Mouse (Mus musculus) midbrain, embryonic 11.5 days (tissue): ENCODE results near the gene Avpr2. TPM values are rescaled to one million over a fixed set of nuclear protein-coding genes. Genes with fewer than 3 reads are reported as not detected.

Experiments used
- ATAC-seq: fragments of 200-750 bp; cut with Nextera tagmentation; 2 replicates; pipeline ENCODE4 v1.8.0; 2017; ENCODE audit warnings: moderate TSS enrichment, moderate library complexity; ENCODE audit not compliant: low FRiP score
- DNase-seq: peaks from one replicate; pipeline ENCODE4 v3.0.0; 2015; ENCODE audit warnings: low spot score; ENCODE audit errors: missing footprints
- H3K27ac ChIP-seq: fragments of 300-500 bp; sonication (generic); 2 replicates; pipeline ENCODE4 v1.5.1; 2014; ENCODE audit warnings: low read depth, low read length
- H3K27me3 ChIP-seq: fragments of 300-500 bp; sonication (generic); 2 replicates; pipeline ENCODE4 v1.6.1; 2014; ENCODE audit warnings: mild to moderate bottlenecking, low read length, moderate library complexity, mixed read lengths; ENCODE audit not compliant: control insufficient read depth, insufficient read depth
- H3K36me3 ChIP-seq: fragments of 300-500 bp; sonication (generic); 2 replicates; pipeline ENCODE4 v1.6.1; 2014; ENCODE audit warnings: mild to moderate bottlenecking, low read length, moderate library complexity, mixed read lengths; ENCODE audit not compliant: control insufficient read depth, insufficient read depth
- H3K4me1 ChIP-seq: fragments of 300-500 bp; sonication (generic); 2 replicates; pipeline ENCODE4 v1.6.1; 2014; ENCODE audit warnings: low read length; ENCODE audit not compliant: control insufficient read depth, insufficient read depth
- H3K4me2 ChIP-seq: fragments of 300-500 bp; sonication (generic); 2 replicates; pipeline ENCODE4 v1.6.1; 2014; ENCODE audit warnings: mild to moderate bottlenecking, moderate library complexity
- H3K4me3 ChIP-seq: fragments of 300-500 bp; sonication (generic); 2 replicates; pipeline ENCODE4 v1.5.1; 2014; ENCODE audit warnings: low read depth, low read length
- H3K9ac ChIP-seq: fragments of 300-500 bp; sonication (generic); 2 replicates; pipeline ENCODE4 v1.6.1; 2014; ENCODE audit warnings: low read length
- H3K9me3 ChIP-seq: fragments of 300-500 bp; sonication (generic); 2 replicates; pipeline ENCODE4 v1.6.1; 2016; ENCODE audit warnings: low read length; ENCODE audit not compliant: control insufficient read depth
- WGBS: fragments of 180-500 bp; shearing (Covaris S2); extraction: QIAGEN DNeasy Blood & Tissue Kit; methylation state at CpG from one replicate; pipeline ENCODE4 v1.1.7; 2014; 5-methylcytosine and 5-hydroxymethylcytosine counted together
- polyA plus RNA-seq: library from polyadenylated mRNA; unstranded; fragments of >200 nt; fragmentation: Nextera tagmentation; extraction: Ambion mirVana; gene quantifications from 2 replicates; pipeline ENCODE4 v1.2.1, GENCODE M21; 2014

The Avpr2 gene
- not detected in 2 replicates for polyA plus RNA-seq

GRCm38 (mm10) chrX:73891551-73892152 lies at the start of gene Avpr2:
Gene Avpr2, plus strand, starts transcription at chrX:73892102.
- no peak within 1 kb of the TSS for H3K27ac ChIP-seq
- H3K36me3 ChIP-seq = no peaks in the 10 kb centered on the region
- no peak within 1 kb of the TSS for H3K4me3 ChIP-seq
- H3K27me3 ChIP-seq = no peaks in the 10 kb centered on the region
- no peak within 1 kb of the TSS for H3K9ac ChIP-seq
- no peak within 1 kb of the TSS for H3K4me2 ChIP-seq
- no peaks in the 10 kb centered on the region for H3K9me3 ChIP-seq
- DNase-seq = no peak
- no peaks in the 10 kb centered on the region for H3K4me1 ChIP-seq
- WGBS = 74% methylated on average over 3 of the region's 6 CpGs
- ATAC-seq = no peak

DNA sequence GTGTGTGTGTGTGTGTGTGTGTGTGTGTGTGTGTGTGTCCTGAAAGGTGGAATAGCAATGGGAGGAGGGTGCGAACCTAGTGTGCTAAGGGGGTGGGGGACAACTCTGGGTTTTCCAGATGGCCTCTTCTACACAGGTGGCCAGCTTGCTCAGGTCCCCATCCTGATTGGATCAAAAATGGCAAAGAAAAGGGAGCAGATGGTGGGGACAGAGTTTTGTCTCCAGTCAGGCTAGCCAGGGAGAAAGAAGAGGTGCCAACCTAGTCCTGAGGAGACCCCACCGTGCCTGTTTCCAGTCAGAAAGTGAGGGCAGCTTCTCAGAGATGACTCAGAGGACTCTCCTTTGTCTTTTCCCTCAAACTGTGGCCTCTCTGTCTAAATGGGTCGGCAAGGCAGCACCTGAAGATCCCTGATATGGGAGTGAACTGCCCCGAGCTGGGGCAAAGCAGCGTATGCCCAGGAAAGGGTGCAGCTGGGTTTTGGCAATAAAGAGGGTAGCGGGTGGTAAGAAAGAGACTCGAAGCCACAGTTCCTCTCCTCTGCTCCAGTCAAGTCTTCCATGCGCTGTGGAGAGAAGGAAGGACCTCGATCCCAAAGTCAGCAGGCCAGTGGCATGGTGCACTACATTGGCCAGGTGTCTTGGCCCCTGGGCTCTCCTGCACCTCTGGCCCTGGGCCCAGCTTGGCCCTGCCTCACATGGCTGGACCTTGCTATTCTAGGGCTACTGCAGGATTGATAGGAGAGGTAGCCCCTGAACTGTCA lies 37.4 kb upstream of the Avpr2 start:
- no peak for DNase-seq

DNA sequence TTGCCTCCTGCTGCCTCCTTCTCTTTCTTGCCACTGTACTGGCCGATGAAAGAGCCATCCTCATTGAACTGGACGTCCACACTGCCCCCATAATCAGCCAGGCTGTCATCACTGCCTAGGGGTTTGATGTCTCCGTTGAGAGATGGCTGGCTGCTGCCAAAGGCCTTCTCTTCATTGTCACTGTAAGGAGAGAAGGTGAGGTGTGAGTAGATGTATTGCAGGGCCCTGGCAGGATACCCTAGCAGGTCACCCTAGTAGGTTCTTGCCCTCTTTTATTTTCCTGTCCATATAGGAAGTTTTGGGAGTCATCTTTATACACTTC lies 36.9 kb upstream of the Avpr2 start:
- H3K4me3 ChIP-seq = no peak overlapping the region
- H3K36me3 ChIP-seq = no peaks in the 10 kb centered on the region
- no peaks in the 10 kb centered on the region for H3K4me1 ChIP-seq
- H3K9me3 ChIP-seq = no peaks in the 10 kb centered on the region
- ATAC-seq (no peak), DNase-seq (no peak)
- no peaks in the 10 kb centered on the region for H3K27me3 ChIP-seq
- 68% methylated on average over 3 of the region's 3 CpGs for WGBS
- no peak overlapping the region for H3K9ac ChIP-seq
- H3K27ac ChIP-seq = no peak overlapping the region
- no peak overlapping the region for H3K4me2 ChIP-seq

More for the DNA sequence above, 37.4 kb upstream of the Avpr2 start:
- no peak for ATAC-seq
- Histone ChIP-seq H3K9ac (no peak overlapping the region), H3K4me1 (no peaks in the 10 kb centered on the region), H3K4me2 (no peak overlapping the region), H3K27ac (no peak overlapping the region), H3K9me3 (no peaks in the 10 kb centered on the region), H3K36me3 (no peaks in the 10 kb centered on the region), H3K27me3 (no peaks in the 10 kb centered on the region), H3K4me3 (no peak overlapping the region)
- WGBS = 87% methylated on average over 9 of the region's 9 CpGs

DNA sequence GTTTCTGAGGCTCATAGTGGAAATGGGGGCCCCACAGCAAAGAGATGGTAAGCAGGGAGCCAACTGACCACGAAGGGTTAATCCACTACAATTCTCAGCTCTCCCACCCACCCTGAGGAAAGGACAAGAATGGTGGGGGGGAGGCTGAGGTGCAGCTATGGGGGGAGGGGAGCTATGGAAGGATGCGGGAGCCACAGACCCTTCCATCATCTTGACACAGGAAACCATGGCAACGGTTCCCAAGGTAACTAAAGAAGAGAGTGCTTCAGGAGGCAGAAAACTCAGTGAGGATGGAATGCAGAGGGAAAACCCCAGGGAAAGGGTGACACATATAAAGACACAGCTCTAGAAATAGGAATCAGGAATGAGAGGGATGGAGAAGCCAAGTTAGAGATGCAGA lies 27.2 kb upstream of the Avpr2 start:
- Histone ChIP-seq H3K36me3 (no peaks in the 10 kb centered on the region), H3K27me3 (no peaks in the 10 kb centered on the region), H3K4me3 (no peak overlapping the region), H3K4me2 (no peak overlapping the region), H3K9ac (no peak overlapping the region), H3K27ac (no peak overlapping the region), H3K9me3 (no peaks in the 10 kb centered on the region), H3K4me1 (peaks cover 9% of the 10 kb centered on the region)
- DNase-seq (peak; percentile 85), ATAC-seq (peak; percentile 84)
- WGBS = 47% methylated on average over 3 of the region's 3 CpGs

- Histone ChIP-seq H3K4me3 (no peak overlapping the region), H3K9ac (no peak overlapping the region), H3K4me1 (peaks cover 9% of the 10 kb centered on the region), H3K27me3 (no peaks in the 10 kb centered on the region), H3K36me3 (no peaks in the 10 kb centered on the region), H3K27ac (peak overlapping the region; percentile 22; the same call in 1 of the 2 replicates), H3K4me2 (no peak overlapping the region), H3K9me3 (no peaks in the 10 kb centered on the region)
- WGBS = 26% methylated on average over 3 of the region's 3 CpGs
- ATAC-seq (0 out of 2 replicates have a peak, but pooled peaks have one; percentile 22), DNase-seq (no peak)
Observed at GRCm38 (mm10) chrX:73867256-73867655, 24.6 kb upstream of the Avpr2 start.

DNA sequence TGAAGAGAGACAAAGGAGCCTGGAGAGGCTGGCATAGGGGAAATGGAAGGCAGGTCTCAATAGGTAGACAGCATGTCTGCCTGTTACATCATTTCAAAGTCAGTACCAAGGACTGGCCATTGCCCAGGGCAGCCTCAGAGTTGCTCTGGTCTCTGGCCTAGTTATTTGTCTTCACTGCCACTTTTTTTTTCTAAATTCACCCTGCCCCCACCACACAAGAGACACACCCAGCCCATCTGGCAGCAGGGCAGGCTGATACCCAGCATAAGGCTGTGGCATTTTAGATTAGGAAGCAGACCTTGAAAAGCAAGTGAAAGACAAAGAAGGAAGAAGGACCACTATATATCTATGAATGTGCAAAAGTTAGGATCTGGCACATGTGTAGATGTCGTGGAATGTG lies 24.1 kb upstream of the Avpr2 start:
- Histone ChIP-seq H3K4me2 (no peak overlapping the region), H3K36me3 (no peaks in the 10 kb centered on the region), H3K4me1 (peaks cover 9% of the 10 kb centered on the region), H3K4me3 (no peak overlapping the region), H3K27ac (peak overlapping the region; percentile 22; the same call in 1 of the 2 replicates), H3K27me3 (no peaks in the 10 kb centered on the region), H3K9me3 (no peaks in the 10 kb centered on the region), H3K9ac (no peak overlapping the region)
- WGBS = 80% methylated on average over 1 of the region's 1 CpGs
- no peak for ATAC-seq
- DNase-seq = no peak

DNA sequence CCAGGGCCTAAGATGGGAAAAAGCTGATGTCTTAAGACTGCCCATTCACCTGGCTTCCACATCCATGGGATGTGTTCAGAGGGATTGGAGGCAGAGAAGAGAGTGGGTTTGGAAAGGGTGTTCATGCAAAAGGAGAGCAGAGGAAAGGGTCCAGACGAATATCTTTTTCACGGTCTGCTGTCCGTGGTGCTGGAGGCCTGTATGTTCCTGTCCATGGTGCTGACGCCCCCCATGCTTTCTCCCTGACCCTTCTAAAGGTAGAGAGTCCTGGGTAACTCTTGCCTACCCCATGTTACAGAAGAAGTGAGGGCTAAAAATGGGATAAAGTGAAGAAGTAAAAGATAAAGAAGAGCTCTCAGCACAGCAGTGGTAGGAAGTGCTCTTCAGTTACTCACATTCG lies 22.6 kb upstream of the Avpr2 start:
- Histone ChIP-seq H3K4me3 (no peak overlapping the region), H3K36me3 (no peaks in the 10 kb centered on the region), H3K27me3 (no peaks in the 10 kb centered on the region), H3K9me3 (no peaks in the 10 kb centered on the region), H3K4me1 (peaks cover 9% of the 10 kb centered on the region), H3K9ac (no peak overlapping the region), H3K27ac (no peak overlapping the region), H3K4me2 (no peak overlapping the region)
- ATAC-seq (no peak), DNase-seq (peak; percentile 87)
- 12% methylated on average over 5 of the region's 5 CpGs for WGBS

GRCm38 (mm10) chrX:73871474-73871873 lies 20.4 kb upstream of the Avpr2 start:
- no peaks in the 10 kb centered on the region for H3K36me3 ChIP-seq
- no peaks in the 10 kb centered on the region for H3K9me3 ChIP-seq
- no peak overlapping the region for H3K4me2 ChIP-seq
- no peaks in the 10 kb centered on the region for H3K27me3 ChIP-seq
- H3K4me1 ChIP-seq = 0 out of 2 replicates have a peak, but pooled peaks cover 3% of the 10 kb centered on the region
- H3K27ac ChIP-seq = no peak overlapping the region
- H3K4me3 ChIP-seq = no peak overlapping the region
- DNase-seq (no peak), ATAC-seq (no peak)
- H3K9ac ChIP-seq = no peak overlapping the region

DNA sequence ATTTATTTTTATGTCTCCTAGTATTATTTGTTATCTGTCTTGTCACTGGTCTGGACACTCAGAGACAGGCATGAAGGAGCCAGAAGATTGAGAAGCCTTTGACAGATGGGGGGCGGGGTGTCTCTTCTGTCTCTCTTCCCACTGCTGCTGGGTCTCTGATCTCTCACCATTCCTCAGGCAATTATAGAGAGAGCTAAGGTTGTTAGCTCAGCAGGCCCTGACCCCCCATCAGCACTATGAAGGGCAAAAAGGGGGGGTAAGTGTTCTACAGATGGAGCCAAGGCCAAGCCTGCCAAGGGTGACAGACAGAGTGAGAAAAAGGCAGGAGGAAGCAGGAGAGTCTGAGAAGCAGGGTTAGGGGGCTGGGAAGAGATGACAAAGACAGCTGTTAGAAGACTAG lies 19.9 kb upstream of the Avpr2 start:
- H3K27ac ChIP-seq = no peak overlapping the region
- no peak overlapping the region for H3K9ac ChIP-seq
- H3K4me1 ChIP-seq = 0 out of 2 replicates have a peak, but pooled peaks cover 3% of the 10 kb centered on the region
- no peaks in the 10 kb centered on the region for H3K27me3 ChIP-seq
- no peak overlapping the region for H3K4me3 ChIP-seq
- 71% methylated on average over 1 of the region's 1 CpGs for WGBS
- H3K36me3 ChIP-seq = no peaks in the 10 kb centered on the region
- ATAC-seq = no peak
- H3K4me2 ChIP-seq = no peak overlapping the region
- no peaks in the 10 kb centered on the region for H3K9me3 ChIP-seq
- DNase-seq = no peak
